Mouse (Mus musculus) cerebellum, adult 2 months (tissue): ENCODE measurements around the gene Kcnt1. TPM values are rescaled to one million over a fixed set of nuclear protein-coding genes. Genes with fewer than 3 reads are reported as not detected.

ENCODE experiments used
- DNase-seq, 2 experiments: peaks; one replicate each; pipeline ENCODE4 v3.0.0; 2021
- H3K27ac ChIP-seq: fragments of 200-500 bp; 2 replicates; pipeline ENCODE4 v1.5.1; 2012; ENCODE audit warnings: low read length, control low read depth, inconsistent platforms; ENCODE audit not compliant: insufficient read depth
- H3K27me3 ChIP-seq: fragments of 200-500 bp; 2 replicates; pipeline ENCODE4 v1.6.1; 2012; ENCODE audit warnings: inconsistent platforms, mild to moderate bottlenecking, low read length, moderate library complexity; ENCODE audit not compliant: control insufficient read depth, insufficient read depth
- H3K4me1 ChIP-seq: fragments of 200-500 bp; 2 replicates; pipeline ENCODE4 v1.6.1; 2011; ENCODE audit warnings: low read length; ENCODE audit not compliant: control insufficient read depth, insufficient read depth
- H3K4me3 ChIP-seq: fragments of 200-500 bp; replicated peaks from 2 replicates; pipeline ENCODE3; 2011; ENCODE audit warnings: mild to moderate bottlenecking, low read depth, low read length, control low read depth; ENCODE audit not compliant: insufficient read depth
- CTCF ChIP-seq: fragments of 200-500 bp; IDR thresholded peaks from 2 replicates; pipeline ENCODE4 v1.5.1; 2011; ENCODE audit warnings: low read depth, mild to moderate bottlenecking, control low read depth, low read length, moderate library complexity, borderline replicate concordance; ENCODE audit not compliant: insufficient read depth
- POLR2A ChIP-seq: fragments of 200-500 bp; IDR thresholded peaks from 2 replicates; pipeline ENCODE4 v1.6.1; 2011; ENCODE audit warnings: low read length, control low read depth, borderline replicate concordance; ENCODE audit not compliant: insufficient read depth
- WGBS: fragments of 180-500 bp; shearing (Covaris S2); methylation state at CpG from one replicate; pipeline ENCODE4 v1.1.7; 2018; 5-methylcytosine and 5-hydroxymethylcytosine counted together
- polyA plus RNA-seq: library from polyadenylated mRNA; depleted of rRNA; stranded (reverse); fragments of >200 nt; gene quantifications from 2 replicates; pipeline ENCODE4 v1.2.3, GENCODE M21; 2012; rRNA removed

Kcnt1 gene
- polyA plus RNA-seq, 1 experiment: 409 TPM

GRCm38 (mm10) chr2:25931249-25931859 lies 67.8 kb downstream of the Kcnt1 start:
- Histone ChIP-seq H3K4me1 (no peaks in the 10 kb centered on the region), H3K4me3 (no peak overlapping the region), H3K27me3 (no peaks in the 10 kb centered on the region), H3K27ac (no peak overlapping the region)
- no peak for DNase-seq
- TF ChIP-seq CTCF (peak; percentile 48; the same call in 1 of the 2 replicates), POLR2A (no peak)
- 69% methylated on average over 6 of the region's 6 CpGs for WGBS

DNA sequence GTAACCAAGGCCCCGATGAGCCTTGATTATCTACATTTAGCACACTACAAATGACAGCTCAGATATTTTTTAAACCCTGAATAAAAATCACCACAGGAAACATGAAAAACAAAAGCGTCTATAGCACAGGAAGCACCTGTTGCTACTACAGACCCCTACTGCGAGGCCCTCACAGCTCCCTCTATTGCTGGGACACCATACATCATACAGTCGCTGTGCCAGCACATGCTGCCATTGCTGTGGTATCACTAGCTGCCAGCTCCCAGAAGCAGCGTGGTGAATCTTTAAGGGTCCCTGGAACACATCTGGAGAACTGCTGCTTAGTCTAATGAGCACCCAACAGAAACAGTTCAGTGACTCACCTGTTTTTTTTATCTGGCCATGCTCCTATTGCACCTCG lies 77.0 kb downstream of the Kcnt1 start:
- no peak for DNase-seq
- Histone ChIP-seq H3K4me1 (no peaks in the 10 kb centered on the region; the same call in 1 of the 2 replicates), H3K4me3 (no peak overlapping the region), H3K27ac (no peak overlapping the region), H3K27me3 (no peaks in the 10 kb centered on the region)
- 81% methylated on average over 6 of the region's 6 CpGs for WGBS
- TF ChIP-seq CTCF (no peak), POLR2A (no peak)

- TF ChIP-seq CTCF (no peak), POLR2A (no peak)
Measured at GRCm38 (mm10) chr2:25943822-25944221, 80.3 kb downstream of the Kcnt1 start.

GRCm38 (mm10) chr2:25947950-25948349 lies 84.4 kb downstream of the Kcnt1 start:
- 57% methylated on average over 3 of the region's 3 CpGs for WGBS
- TF ChIP-seq CTCF (peak; percentile 7; the same call in 1 of the 2 replicates), POLR2A (no peak)
- no peak overlapping the region for H3K4me3 ChIP-seq
- DNase-seq: no peak
- H3K4me1 ChIP-seq: peaks cover 5% of the 10 kb centered on the region
- H3K27ac ChIP-seq: no peak overlapping the region
- H3K27me3 ChIP-seq: no peaks in the 10 kb centered on the region

More at GRCm38 (mm10) chr2:25943822-25944221, 80.3 kb downstream of the Kcnt1 start:
- H3K27ac ChIP-seq: no peak overlapping the region
- no peaks in the 10 kb centered on the region; the same call in none of the 2 replicates for H3K4me1 ChIP-seq
- no peak for DNase-seq
- no peak overlapping the region for H3K4me3 ChIP-seq
- H3K27me3 ChIP-seq: no peaks in the 10 kb centered on the region
- 69% methylated on average over 2 of the region's 2 CpGs for WGBS

GRCm38 (mm10) chr2:25949291-25949690 lies 85.8 kb downstream of the Kcnt1 start:
- 88% methylated on average over 3 of the region's 3 CpGs for WGBS
- TF ChIP-seq POLR2A: no peak
- peak overlapping the region; percentile 37; the same call in 1 of the 2 replicates for H3K27ac ChIP-seq
- DNase-seq: no peak
- peaks cover 5% of the 10 kb centered on the region for H3K4me1 ChIP-seq
- no peaks in the 10 kb centered on the region for H3K27me3 ChIP-seq
- H3K4me3 ChIP-seq: no peak overlapping the region

Other genes starting within 250 kb of the Kcnt1 start
- 0.05 TPM in 1 of 2 replicates, not detected in the other for gene Ccdc183, start 246.1 kb upstream of the Kcnt1 start, polyA plus RNA-seq
- 79.7 and 85.7 TPM in 2 replicates for gene Tmem141, start 241.7 kb upstream of the Kcnt1 start, polyA plus RNA-seq
- 0.31 and 0.35 TPM in 2 replicates for gene Fcna, start 235.7 kb upstream of the Kcnt1 start, polyA plus RNA-seq
- not detected in 2 replicates for gene Lcn8, start 210.6 kb upstream of the Kcnt1 start, polyA plus RNA-seq
- gene Lcn5, start 205.8 kb upstream of the Kcnt1 start, polyA plus RNA-seq: not detected in 2 replicates
- not detected in 2 replicates for gene Lcn6, start 186.9 kb upstream of the Kcnt1 start, polyA plus RNA-seq
- not detected in 2 replicates for gene Lcn10, start 181.0 kb upstream of the Kcnt1 start, polyA plus RNA-seq
- gene Obp2a, start 163.7 kb upstream of the Kcnt1 start, polyA plus RNA-seq: not detected in 2 replicates
- gene Bmyc, start 157.0 kb upstream of the Kcnt1 start, polyA plus RNA-seq: 99.5 and 101 TPM in 2 replicates
- gene Obp2b, start 126.7 kb upstream of the Kcnt1 start, polyA plus RNA-seq: not detected in 2 replicates
- not detected in 2 replicates for gene Lcn3, start 98.2 kb upstream of the Kcnt1 start, polyA plus RNA-seq
- not detected in 2 replicates for gene Lcn11, start 86.7 kb upstream of the Kcnt1 start, polyA plus RNA-seq
- not detected in 2 replicates for gene Gm13539, start 81.5 kb upstream of the Kcnt1 start, polyA plus RNA-seq
- not detected in 2 replicates for gene Glt6d1, start 47.9 kb upstream of the Kcnt1 start, polyA plus RNA-seq
- 0.13 TPM in 1 of 2 replicates, not detected in the other for gene Lcn9, start 40.6 kb upstream of the Kcnt1 start, polyA plus RNA-seq
- 0.08 TPM in 1 of 2 replicates, not detected in the other for gene Sohlh1, start 16.5 kb upstream of the Kcnt1 start, polyA plus RNA-seq
- gene Camsap1, start 119.5 kb downstream of the Kcnt1 start, polyA plus RNA-seq: 35.7 and 39.7 TPM in 2 replicates
- gene Ubac1, start 158.0 kb downstream of the Kcnt1 start, polyA plus RNA-seq: 92.2 and 101 TPM in 2 replicates